Mouse (Mus musculus) limb, embryonic 15.5 days (tissue): ENCODE data around the gene Eipr1. TPM values are rescaled to one million over a fixed set of nuclear protein-coding genes. Genes with fewer than 3 reads are reported as not detected.

Source experiments
- ATAC-seq: fragments of 200-750 bp; cut with Nextera tagmentation; 2 replicates; pipeline ENCODE4 v1.8.0; 2017; ENCODE audit warnings: low read depth, moderate TSS enrichment; ENCODE audit not compliant: insufficient number of reproducible peaks, low FRiP score, low TSS enrichment
- H3K27ac ChIP-seq: fragments of 300-500 bp; sonication (generic); 2 replicates; pipeline ENCODE4 v1.5.1; 2015; ENCODE audit warnings: moderate library complexity, mild to moderate bottlenecking, inconsistent platforms
- H3K27me3 ChIP-seq: fragments of 300-500 bp; sonication (generic); 2 replicates; pipeline ENCODE4 v1.6.1; 2015; ENCODE audit warnings: inconsistent platforms
- H3K36me3 ChIP-seq: fragments of 300-500 bp; sonication (generic); 2 replicates; pipeline ENCODE4 v1.6.1; 2015; ENCODE audit warnings: inconsistent platforms
- H3K4me1 ChIP-seq: fragments of 300-500 bp; sonication (generic); 2 replicates; pipeline ENCODE4 v1.6.1; 2015; ENCODE audit warnings: inconsistent platforms
- H3K4me2 ChIP-seq: fragments of 300-500 bp; sonication (generic); 2 replicates; pipeline ENCODE4 v1.6.1; 2015; ENCODE audit warnings: mild to moderate bottlenecking, inconsistent platforms
- H3K4me3 ChIP-seq: fragments of 300-500 bp; sonication (generic); 2 replicates; pipeline ENCODE4 v1.5.1; 2015; ENCODE audit warnings: mild to moderate bottlenecking, inconsistent platforms
- H3K9ac ChIP-seq: fragments of 300-500 bp; sonication (generic); 2 replicates; pipeline ENCODE4 v1.6.1; 2015; ENCODE audit warnings: inconsistent platforms
- H3K9me3 ChIP-seq: fragments of 300-500 bp; sonication (generic); 2 replicates; pipeline ENCODE4 v1.6.1; 2016; ENCODE audit warnings: inconsistent platforms
- WGBS: fragments of 180-500 bp; shearing (Covaris S2); methylation state at CpG from one replicate; pipeline ENCODE4 v1.1.7; 2015; 5-methylcytosine and 5-hydroxymethylcytosine counted together
- polyA plus RNA-seq: library from polyadenylated mRNA; unstranded; fragments of >200 nt; fragmentation: Nextera tagmentation; extraction: Ambion mirVana; gene quantifications from 2 replicates; pipeline ENCODE4 v1.2.1, GENCODE M21; 2015

Eipr1 gene
- polyA plus RNA-seq, 1 experiment from 2014 or later, result 31.6 TPM

GRCm38 (mm10) chr12:28899696-28900095, 148.1 kb downstream of the Eipr1 start:
- WGBS, result 15% methylated on average over 4 of the region's 4 CpGs

GRCm38 (mm10) chr12:28900341-28900740, 148.7 kb downstream of the Eipr1 start:
- 77% methylated on average over 4 of the region's 4 CpGs for WGBS
- H3K9me3 ChIP-seq, result no peaks in the 10 kb centered on the region
- no peak overlapping the region for H3K4me3 ChIP-seq
- H3K9ac ChIP-seq, result no peak overlapping the region
- no peak for ATAC-seq
- H3K4me2 ChIP-seq, result no peak overlapping the region
- no peaks in the 10 kb centered on the region for H3K27me3 ChIP-seq
- H3K27ac ChIP-seq, result no peak overlapping the region
- no peaks in the 10 kb centered on the region for H3K36me3 ChIP-seq
- peaks cover 9% of the 10 kb centered on the region; the same call in 1 of the 2 replicates for H3K4me1 ChIP-seq

More at GRCm38 (mm10) chr12:28899696-28900095, 148.1 kb downstream of the Eipr1 start:
- Histone ChIP-seq H3K27ac (no peak overlapping the region), H3K4me2 (no peak overlapping the region), H3K36me3 (no peaks in the 10 kb centered on the region), H3K4me3 (no peak overlapping the region), H3K4me1 (peaks cover 9% of the 10 kb centered on the region; the same call in 1 of the 2 replicates), H3K9me3 (no peaks in the 10 kb centered on the region), H3K27me3 (no peaks in the 10 kb centered on the region), H3K9ac (no peak overlapping the region)
- no peak for ATAC-seq

- H3K4me1 ChIP-seq, result 0 out of 2 replicates have a peak, but pooled peaks cover 7% of the 10 kb centered on the region
- H3K9ac ChIP-seq, result no peak overlapping the region
- no peak overlapping the region for H3K27ac ChIP-seq
- no peak overlapping the region for H3K4me2 ChIP-seq
- H3K4me3 ChIP-seq, result no peak overlapping the region
- H3K36me3 ChIP-seq, result no peaks in the 10 kb centered on the region
- no peak for ATAC-seq
- H3K27me3 ChIP-seq, result no peaks in the 10 kb centered on the region
- no peaks in the 10 kb centered on the region for H3K9me3 ChIP-seq
- 72% methylated on average over 3 of the region's 3 CpGs for WGBS
These were observed 150.5 kb downstream of the Eipr1 start for GRCm38 (mm10) chr12:28902132-28902531.

GRCm38 (mm10) chr12:28903082-28903481, 151.5 kb downstream of the Eipr1 start:
- H3K4me3 ChIP-seq, result no peak overlapping the region
- no peaks in the 10 kb centered on the region for H3K27me3 ChIP-seq
- WGBS, result 55% methylated on average over 4 of the region's 4 CpGs
- H3K4me1 ChIP-seq, result peaks cover 10% of the 10 kb centered on the region; the same call in 1 of the 2 replicates
- H3K27ac ChIP-seq, result no peak overlapping the region
- ATAC-seq, result no peak
- no peaks in the 10 kb centered on the region for H3K9me3 ChIP-seq
- no peak overlapping the region for H3K4me2 ChIP-seq
- H3K9ac ChIP-seq, result no peak overlapping the region
- no peaks in the 10 kb centered on the region for H3K36me3 ChIP-seq

- WGBS, result 86% methylated on average over 6 of the region's 6 CpGs
- peaks cover 10% of the 10 kb centered on the region; the same call in 1 of the 2 replicates for H3K4me1 ChIP-seq
- no peaks in the 10 kb centered on the region for H3K27me3 ChIP-seq
- H3K9ac ChIP-seq, result no peak overlapping the region
- no peaks in the 10 kb centered on the region for H3K9me3 ChIP-seq
- no peak for ATAC-seq
- H3K4me2 ChIP-seq, result no peak overlapping the region
- no peaks in the 10 kb centered on the region for H3K36me3 ChIP-seq
- H3K4me3 ChIP-seq, result no peak overlapping the region
- H3K27ac ChIP-seq, result no peak overlapping the region
These were observed 153.9 kb downstream of the Eipr1 start for GRCm38 (mm10) chr12:28905486-28905885.

GRCm38 (mm10) chr12:28906016-28906415, 154.4 kb downstream of the Eipr1 start:
- no peak for ATAC-seq
- no peak overlapping the region for H3K27ac ChIP-seq
- no peak overlapping the region for H3K4me2 ChIP-seq
- H3K36me3 ChIP-seq, result no peaks in the 10 kb centered on the region
- no peak overlapping the region for H3K4me3 ChIP-seq
- no peaks in the 10 kb centered on the region for H3K27me3 ChIP-seq
- H3K9me3 ChIP-seq, result no peaks in the 10 kb centered on the region
- H3K4me1 ChIP-seq, result peaks cover 10% of the 10 kb centered on the region; the same call in 1 of the 2 replicates
- H3K9ac ChIP-seq, result no peak overlapping the region
- 90% methylated on average over 1 of the region's 1 CpGs for WGBS

- 16% methylated on average over 7 of the region's 7 CpGs for WGBS
- H3K9me3 ChIP-seq, result no peaks in the 10 kb centered on the region
- no peak overlapping the region for H3K4me3 ChIP-seq
- H3K27ac ChIP-seq, result no peak overlapping the region
- ATAC-seq, result no peak
- no peaks in the 10 kb centered on the region for H3K27me3 ChIP-seq
- H3K9ac ChIP-seq, result no peak overlapping the region
- H3K36me3 ChIP-seq, result no peaks in the 10 kb centered on the region
- H3K4me1 ChIP-seq, result peaks cover 10% of the 10 kb centered on the region; the same call in 1 of the 2 replicates
- H3K4me2 ChIP-seq, result no peak overlapping the region
These were observed 155.2 kb downstream of the Eipr1 start for GRCm38 (mm10) chr12:28906809-28907297.

- Histone ChIP-seq H3K27me3 (no peaks in the 10 kb centered on the region), H3K9ac (no peak overlapping the region), H3K4me3 (no peak overlapping the region), H3K4me1 (peaks cover 10% of the 10 kb centered on the region; the same call in 1 of the 2 replicates), H3K4me2 (no peak overlapping the region), H3K9me3 (no peaks in the 10 kb centered on the region), H3K36me3 (no peaks in the 10 kb centered on the region), H3K27ac (no peak overlapping the region)
- no peak for ATAC-seq
- 40% methylated on average over 9 of the region's 9 CpGs for WGBS
These were observed 156.2 kb downstream of the Eipr1 start for GRCm38 (mm10) chr12:28907814-28908213.

GRCm38 (mm10) chr12:28909851-28910250, 158.2 kb downstream of the Eipr1 start:
- Histone ChIP-seq H3K9me3 (no peaks in the 10 kb centered on the region), H3K4me2 (no peak overlapping the region), H3K36me3 (no peaks in the 10 kb centered on the region), H3K27me3 (no peaks in the 10 kb centered on the region), H3K9ac (no peak overlapping the region), H3K4me1 (peaks cover 10% of the 10 kb centered on the region; the same call in 1 of the 2 replicates), H3K4me3 (no peak overlapping the region), H3K27ac (no peak overlapping the region)
- 83% methylated on average over 5 of the region's 5 CpGs for WGBS
- no peak for ATAC-seq

GRCm38 (mm10) chr12:28910568-28910967, 159.0 kb downstream of the Eipr1 start:
- Histone ChIP-seq H3K9me3 (no peaks in the 10 kb centered on the region), H3K27ac (no peak overlapping the region), H3K4me3 (no peak overlapping the region), H3K36me3 (no peaks in the 10 kb centered on the region), H3K27me3 (no peaks in the 10 kb centered on the region), H3K4me2 (no peak overlapping the region), H3K9ac (no peak overlapping the region), H3K4me1 (peaks cover 10% of the 10 kb centered on the region; the same call in 1 of the 2 replicates)
- ATAC-seq, result no peak
- WGBS, result 32% methylated on average over 8 of the region's 8 CpGs

GRCm38 (mm10) chr12:28912351-28912936, 160.8 kb downstream of the Eipr1 start:
- no peak overlapping the region for H3K4me3 ChIP-seq
- no peaks in the 10 kb centered on the region for H3K27me3 ChIP-seq
- H3K4me2 ChIP-seq, result no peak overlapping the region
- H3K9ac ChIP-seq, result no peak overlapping the region
- 49% methylated on average over 18 of the region's 18 CpGs for WGBS
- ATAC-seq, result no peak
- no peak overlapping the region for H3K27ac ChIP-seq
- H3K36me3 ChIP-seq, result no peaks in the 10 kb centered on the region
- H3K4me1 ChIP-seq, result peaks cover 3% of the 10 kb centered on the region; the same call in 1 of the 2 replicates
- no peaks in the 10 kb centered on the region for H3K9me3 ChIP-seq

- no peak for ATAC-seq
- H3K4me2 ChIP-seq, result no peak overlapping the region
- H3K9me3 ChIP-seq, result no peaks in the 10 kb centered on the region
- no peak overlapping the region for H3K9ac ChIP-seq
- no peaks in the 10 kb centered on the region for H3K4me1 ChIP-seq
- 31% methylated on average over 3 of the region's 3 CpGs for WGBS
- no peak overlapping the region for H3K27ac ChIP-seq
- H3K4me3 ChIP-seq, result no peak overlapping the region
- H3K27me3 ChIP-seq, result no peaks in the 10 kb centered on the region
- H3K36me3 ChIP-seq, result no peaks in the 10 kb centered on the region
These were observed 161.5 kb downstream of the Eipr1 start for GRCm38 (mm10) chr12:28913099-28913498.
